Mouse (Mus musculus) gastrocnemius, postnatal 4 days (tissue): Measurements from ENCODE around the gene Hoxa4. TPM values are rescaled to one million over a fixed set of nuclear protein-coding genes. Genes with fewer than 3 reads are reported as not detected.

Experiments used
- DNase-seq, 2 experiments: peaks; one replicate each; pipeline ENCODE4 v3.0.0; 2021 to 2022; ENCODE audit warnings: low spot score in 2 of 2, mixed read lengths in 2 of 2
- total RNA-seq, 2 experiments: library from RNA; stranded (reverse); gene quantifications; 2 replicates each; pipeline ENCODE4 v1.2.3; 2021

Hoxa4 gene
- total RNA-seq, 2 experiments from 2014 or later = 9.2 to 11.8 TPM

GRCm38 (mm10) chr6:52217895-52218642, 26.5 kb upstream of the Hoxa4 start:
- no peak for DNase-seq

GRCm38 (mm10) chr6:52217459-52217768, 25.9 kb upstream of the Hoxa4 start:
- DNase-seq = peak; percentile 55 to 79

DNA sequence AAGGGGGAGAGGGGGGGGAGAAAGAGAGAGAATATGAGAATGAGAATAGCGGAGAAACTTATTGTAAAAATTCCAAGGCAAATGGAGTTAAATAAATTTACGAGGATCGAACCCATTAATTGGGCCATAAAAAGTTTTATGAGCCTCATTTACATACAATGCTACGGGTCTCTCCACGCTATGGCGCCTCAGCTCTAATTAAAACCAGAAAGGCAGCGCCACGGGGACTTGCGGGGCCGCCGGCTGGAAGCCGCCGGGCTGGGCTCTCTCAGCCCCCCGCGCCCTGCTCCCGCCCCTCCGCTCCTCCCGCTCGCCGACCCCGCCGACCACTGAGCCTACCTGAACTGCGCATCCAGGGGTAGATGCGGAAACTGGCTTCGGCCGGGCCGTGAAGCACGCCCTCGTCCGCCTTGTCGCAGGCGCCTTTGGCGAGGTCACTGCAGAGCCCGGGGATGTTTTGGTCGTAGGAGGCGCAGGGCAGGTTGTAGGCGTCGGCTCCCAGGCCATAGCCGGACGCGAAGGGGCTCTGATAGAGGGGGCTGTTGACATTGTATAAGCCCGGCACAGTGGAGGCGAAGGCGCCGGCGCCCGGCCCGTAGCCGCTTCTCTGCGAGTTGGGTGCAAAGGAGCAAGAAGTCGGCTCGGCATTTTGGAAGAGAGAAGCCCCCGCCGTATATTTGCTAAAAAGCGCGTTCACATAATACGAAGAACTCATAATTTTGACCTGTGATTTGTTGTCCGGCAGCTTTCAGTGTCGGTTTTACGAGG, 25.3 kb upstream of the Hoxa4 start:
- peak; percentile 27 to 50 for DNase-seq

- peak in 1 of 2 experiments; percentile 24 for DNase-seq
These were observed 24.4 kb upstream of the Hoxa4 start for GRCm38 (mm10) chr6:52215771-52216535.

DNA sequence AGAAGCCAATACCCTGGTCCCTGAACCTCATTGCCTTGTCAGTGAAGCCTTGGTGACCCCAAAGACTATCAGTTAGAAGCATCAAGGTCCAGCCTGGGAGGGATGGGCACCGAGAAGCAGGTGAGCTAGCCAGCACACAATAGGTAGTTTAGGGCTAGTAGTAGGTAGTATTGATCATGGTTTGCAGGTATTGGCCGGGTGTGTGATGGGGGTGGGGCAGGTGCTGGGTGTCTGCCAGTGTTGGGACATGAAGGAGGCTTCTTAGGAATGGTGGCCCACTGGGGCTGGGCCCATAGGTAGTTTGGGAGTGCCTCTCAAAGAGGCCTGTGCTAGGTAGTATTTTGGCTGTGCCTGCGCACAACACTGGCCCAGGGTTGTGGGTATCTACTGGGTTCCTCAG, 23.5 kb upstream of the Hoxa4 start:
- peak in 1 of 2 experiments; percentile 9 for DNase-seq

- peak in 1 of 2 experiments; percentile 7 for DNase-seq
These were observed 22.7 kb upstream of the Hoxa4 start for GRCm38 (mm10) chr6:52214271-52214670.

DNA sequence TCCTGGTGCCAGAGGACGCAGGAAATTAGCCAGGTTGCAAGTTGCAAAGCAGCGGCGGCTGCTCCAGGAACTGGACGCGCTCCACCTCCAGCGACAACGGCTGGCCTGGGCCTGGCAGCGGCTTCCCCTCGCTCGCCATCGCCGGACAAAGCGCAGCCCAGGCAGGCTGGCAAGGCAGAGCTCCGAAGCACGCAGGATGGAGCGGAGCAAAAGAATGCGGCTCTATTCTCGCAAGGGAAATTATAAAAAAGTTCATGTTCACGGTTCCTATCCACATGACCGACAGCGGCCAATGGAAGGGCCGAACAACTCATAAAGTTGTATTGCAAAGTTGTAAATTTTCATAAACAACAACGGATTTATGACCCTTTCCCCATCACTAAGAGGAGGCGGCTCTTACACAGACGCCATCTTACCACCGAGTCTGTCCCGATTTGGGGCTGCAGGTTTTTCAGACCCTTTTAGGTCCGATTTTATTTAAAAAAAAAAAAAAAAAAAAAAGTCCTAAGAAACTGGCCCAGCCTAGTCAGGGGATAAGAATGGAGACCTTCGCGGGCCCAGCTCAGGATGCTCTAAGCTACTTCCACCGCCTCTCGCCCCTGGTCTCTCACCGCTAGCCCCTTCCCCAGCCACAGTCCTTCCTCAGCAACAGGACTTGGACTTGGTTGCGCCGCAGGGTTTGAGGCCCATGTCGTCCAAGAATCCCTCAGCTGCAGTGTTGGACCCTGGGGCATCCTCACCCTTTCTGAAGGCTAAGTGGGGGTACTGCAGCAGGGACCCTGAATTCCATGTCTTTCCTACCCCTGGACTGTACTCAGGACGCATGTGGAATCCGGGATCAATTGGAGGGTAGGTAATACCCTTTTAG, 21.8 kb upstream of the Hoxa4 start, which contains the start of the genes Hoxa3 and Gm28308:
TSS of gene Hoxa3 (minus strand) at position 218 of the 868 bp plus-strand sequence.
TSS of gene Gm28308 (minus strand) at position 221 of the 868 bp plus-strand sequence.
- peak; percentile 40 to 68 for DNase-seq

DNA sequence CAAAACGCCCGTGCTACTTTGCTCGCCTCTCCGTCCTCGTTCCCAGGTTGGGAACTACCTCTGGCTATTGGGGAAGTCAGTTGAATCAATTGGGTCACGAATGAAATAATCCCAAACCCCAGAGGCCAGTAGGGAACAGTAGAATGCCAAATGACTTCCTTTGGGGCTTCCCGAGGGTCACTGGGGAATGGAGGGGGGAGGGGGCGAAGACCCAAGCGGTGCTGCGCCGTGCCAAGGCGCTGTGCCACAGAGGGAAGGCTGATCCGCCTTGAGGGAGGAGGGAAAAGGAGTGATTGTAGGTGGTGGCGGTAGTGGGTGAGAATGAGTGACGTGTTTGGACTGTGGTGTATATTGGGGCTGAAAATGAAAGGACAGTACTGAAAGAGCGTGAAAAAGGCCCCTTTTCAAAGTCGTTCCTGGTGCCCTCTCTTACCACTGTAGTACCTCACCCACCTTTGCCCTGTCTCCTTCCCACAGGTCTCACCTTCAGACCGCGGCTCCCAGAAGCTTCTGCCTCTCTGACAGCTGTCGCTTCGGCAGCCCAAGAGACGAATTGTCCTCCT, 21.1 kb upstream of the Hoxa4 start:
- DNase-seq = peak; percentile 13 to 16

GRCm38 (mm10) chr6:52211961-52212360, 20.4 kb upstream of the Hoxa4 start:
- DNase-seq = peak in 1 of 2 experiments; percentile 16

GRCm38 (mm10) chr6:52211170-52211935, 19.8 kb upstream of the Hoxa4 start:
- peak; percentile 68 to 83 for DNase-seq

DNA sequence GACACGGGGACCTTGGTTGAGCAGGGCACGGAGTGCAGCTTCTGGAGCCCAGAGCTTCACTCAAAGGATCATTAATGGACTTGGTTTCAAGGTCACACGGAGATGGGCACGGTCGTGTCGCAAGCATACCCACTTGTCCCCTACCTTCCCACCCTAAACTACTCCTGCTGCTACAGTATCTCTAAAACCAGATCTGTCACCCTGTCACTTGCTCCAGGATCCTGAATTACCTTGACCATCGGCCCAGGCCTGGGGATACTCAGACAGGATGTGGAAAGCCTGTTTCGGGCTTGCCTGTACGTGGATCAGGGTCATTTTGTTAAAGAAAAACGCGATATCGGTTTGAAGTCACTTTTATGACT, 18.1 kb upstream of the Hoxa4 start:
- DNase-seq = no peak

- no peak for DNase-seq
These were observed 17.5 kb upstream of the Hoxa4 start for GRCm38 (mm10) chr6:52208868-52209684.

DNA sequence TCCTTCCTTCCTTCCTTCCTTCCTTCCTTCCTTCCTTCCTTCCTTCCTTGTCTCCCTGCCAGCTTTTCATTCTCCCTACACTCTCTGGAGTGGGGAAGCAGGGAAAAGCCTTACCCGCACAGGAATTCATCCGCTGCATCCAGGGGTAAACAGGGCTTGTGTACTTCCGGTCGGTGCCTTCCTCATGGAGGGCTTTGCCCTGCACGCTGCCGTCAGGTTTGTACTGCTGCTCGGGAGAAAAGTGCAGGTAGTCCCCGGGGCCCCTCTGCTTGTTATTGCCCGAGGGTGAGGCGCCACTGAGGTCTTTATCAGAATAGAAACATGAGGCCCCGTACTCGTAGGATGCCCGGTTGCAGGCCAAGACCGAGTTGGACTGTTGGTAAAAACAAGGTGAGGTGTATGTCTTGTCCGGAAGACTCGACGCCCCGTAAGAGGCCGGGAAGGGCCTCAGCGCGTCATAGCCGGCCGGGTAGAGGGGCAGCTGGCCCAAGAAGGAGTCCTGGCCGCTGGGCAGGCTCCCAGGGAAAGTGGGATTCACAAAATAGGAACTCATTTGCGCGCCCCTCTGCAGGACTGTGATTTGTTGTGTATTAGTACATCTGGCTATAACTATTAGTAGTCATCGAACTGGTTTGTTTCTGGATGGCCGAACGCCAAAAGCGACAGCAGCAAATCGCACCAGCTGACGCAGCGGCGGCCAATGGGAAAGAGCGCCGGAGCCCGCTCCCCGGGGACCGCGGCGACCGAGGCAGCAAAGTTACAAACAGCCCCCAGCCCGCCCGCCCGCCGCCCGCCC, 16.7 kb upstream of the Hoxa4 start, which contains the start of gene Hoxa6:
TSS of gene Hoxa6 (minus strand) at position 651 of the 796 bp plus-strand sequence.
- DNase-seq = peak in 1 of 2 experiments; percentile 50

- no peak for DNase-seq
These were observed 16.1 kb upstream of the Hoxa4 start for GRCm38 (mm10) chr6:52207684-52207976.

DNA sequence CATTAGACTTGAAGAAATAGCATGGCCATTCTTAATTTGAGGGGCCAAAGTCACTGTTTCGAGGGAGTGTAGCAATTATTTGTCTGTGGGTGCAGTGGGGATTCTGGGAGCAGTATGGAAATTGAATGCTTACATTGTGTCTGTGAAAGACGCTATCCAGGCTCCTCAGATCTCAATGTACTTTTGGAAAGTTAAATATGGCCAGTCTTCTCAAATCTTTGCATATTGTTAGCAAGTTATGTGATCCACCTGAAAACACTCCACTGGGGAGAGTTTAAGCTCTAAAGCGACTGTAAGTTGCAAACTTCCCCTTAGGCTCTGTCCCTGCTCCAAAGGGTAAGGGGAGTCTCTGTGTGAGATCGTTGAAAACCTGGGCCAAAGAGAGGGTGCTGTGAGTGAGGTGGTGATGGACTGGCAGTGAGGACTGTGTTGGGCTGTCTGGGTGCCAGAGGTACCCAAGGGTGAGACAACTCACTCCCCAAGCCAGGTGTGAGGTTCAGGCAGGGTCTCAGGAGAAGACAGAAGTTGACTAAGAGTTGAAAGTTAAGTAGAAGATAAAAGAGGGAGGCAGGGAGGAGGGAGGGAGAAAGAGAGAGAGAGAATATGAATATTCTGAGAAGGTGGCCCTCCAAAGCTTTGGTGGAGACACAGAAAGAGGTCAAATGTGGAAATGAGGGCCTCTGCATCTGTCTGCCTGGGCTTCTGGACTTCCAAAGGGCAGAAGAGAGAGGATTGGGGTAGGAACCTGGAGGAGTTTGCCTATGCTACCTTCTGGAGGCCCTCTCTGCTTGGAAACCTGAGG, 15.5 kb upstream of the Hoxa4 start:
- no peak for DNase-seq

GRCm38 (mm10) chr6:52205638-52206621, 14.4 kb upstream of the Hoxa4 start:
- no peak for DNase-seq
